Mouse (Mus musculus) MEL (cell line): ENCODE data around the gene Rassf5. TPM values are rescaled to one million over a fixed set of nuclear protein-coding genes. Genes with fewer than 3 reads are reported as not detected.

Source experiments
- DNase-seq: peaks from one replicate; pipeline ENCODE4 v3.0.0; 2011; ENCODE audit warnings: low read depth, low spot score
- H3K27ac ChIP-seq: 2 replicates; pipeline ENCODE4 v1.5.1; 2012; ENCODE audit warnings: low read depth, mild to moderate bottlenecking, control low read depth, low read length, moderate library complexity; ENCODE audit not compliant: control insufficient read depth
- H3K27me3 ChIP-seq, 2 experiments: fragments of 150-350 bp in 1 of 2; sonication (generic) in 1 of 2; 2 replicates each; pipeline ENCODE4 v1.6.1; 2012; ENCODE audit warnings: low read length in 2 of 2, mild to moderate bottlenecking in 2 of 2, improper control_type of control experiment in 1 of 2, moderate library complexity in 1 of 2; ENCODE audit not compliant: insufficient read depth in 2 of 2, control insufficient read depth in 1 of 2
- H3K36me3 ChIP-seq, 2 experiments: 2 replicates each; pipeline ENCODE4 v1.6.1; 2012 to 2014; ENCODE audit warnings: low read length in 2 of 2, improper control_type of control experiment in 1 of 2, inconsistent platforms in 1 of 2, mild to moderate bottlenecking in 1 of 2; ENCODE audit not compliant: insufficient read depth in 2 of 2, control insufficient read depth in 1 of 2
- H3K4me1 ChIP-seq, 2 experiments: fragments of 150-350 bp in 1 of 2; sonication (generic) in 1 of 2; 2 replicates each; pipeline ENCODE4 v1.6.1; 2012; ENCODE audit warnings: low read length in 2 of 2, improper control_type of control experiment in 1 of 2, mild to moderate bottlenecking in 1 of 2; ENCODE audit not compliant: insufficient read depth in 2 of 2, control insufficient read depth in 1 of 2
- H3K4me3 ChIP-seq, 2 experiments: fragments of 150-350 bp in 1 of 2; sonication (generic) in 1 of 2; 2 replicates each; pipeline ENCODE4 v1.5.1; 2012; ENCODE audit warnings: low read depth in 2 of 2, low read length in 2 of 2, mild to moderate bottlenecking in 2 of 2, moderate library complexity in 2 of 2, control low read depth in 1 of 2, improper control_type of control experiment in 1 of 2; ENCODE audit not compliant: control insufficient read depth in 1 of 2, insufficient read depth in 1 of 2
- H3K79me2 ChIP-seq: 2 replicates; pipeline ENCODE4 v1.6.1; 2012; ENCODE audit warnings: mild to moderate bottlenecking, low read length, moderate library complexity; ENCODE audit not compliant: control insufficient read depth, poor library complexity, insufficient read depth
- H3K9ac ChIP-seq: 2 replicates; pipeline ENCODE4 v1.6.1; 2012; ENCODE audit warnings: low read depth, mild to moderate bottlenecking, control low read depth, low read length, moderate library complexity; ENCODE audit not compliant: control insufficient read depth, poor library complexity, severe bottlenecking
- H3K9me3 ChIP-seq: fragments of 150-350 bp; sonication (generic); replicated peaks from 2 replicates; pipeline ENCODE4 v1.6.1; 2012; ENCODE audit warnings: mild to moderate bottlenecking, low read length, improper control_type of control experiment, moderate library complexity; ENCODE audit not compliant: insufficient read depth
- BHLHE40 ChIP-seq: IDR thresholded peaks from 2 replicates; pipeline ENCODE4 v1.6.1; 2012; ENCODE audit warnings: low read depth, mild to moderate bottlenecking, inconsistent platforms, low read length, improper control_type of control experiment, borderline replicate concordance
- CHD1 ChIP-seq: IDR thresholded peaks from 2 replicates; pipeline ENCODE4 v1.6.1; 2012; ENCODE audit warnings: low read depth, mild to moderate bottlenecking, inconsistent platforms, low read length, improper control_type of control experiment
- E2F4 ChIP-seq: IDR thresholded peaks from 2 replicates; pipeline ENCODE4 v1.6.1; 2011; ENCODE audit warnings: low read depth, low read length, improper control_type of control experiment, borderline replicate concordance
- ELF1 ChIP-seq: IDR thresholded peaks from 2 replicates; pipeline ENCODE4 v1.6.1; 2014; ENCODE audit warnings: low read depth, mild to moderate bottlenecking, inconsistent platforms, low read length, improper control_type of control experiment, moderate library complexity
- EP300 ChIP-seq, 2 experiments: IDR thresholded peaks; 2 replicates each; pipeline ENCODE4 v1.6.1; 2011; ENCODE audit warnings: improper control_type of control experiment in 2 of 2, low read length in 2 of 2, low read depth in 1 of 2, mild to moderate bottlenecking in 1 of 2
- ETS1 ChIP-seq: IDR thresholded peaks from 2 replicates; pipeline ENCODE4 v1.6.1; 2012; ENCODE audit warnings: low read depth, mild to moderate bottlenecking, inconsistent platforms, low read length, improper control_type of control experiment, moderate library complexity
- JUND ChIP-seq: IDR thresholded peaks from 2 replicates; pipeline ENCODE4 v1.6.1; 2011; ENCODE audit warnings: low read depth, mild to moderate bottlenecking, improper control_type of control experiment, low read length
- MAFK ChIP-seq: IDR thresholded peaks from 2 replicates; pipeline ENCODE4 v1.6.1; 2011; ENCODE audit warnings: low read depth, mild to moderate bottlenecking, low read length, improper control_type of control experiment, borderline replicate concordance
- MAX ChIP-seq: IDR thresholded peaks from 2 replicates; pipeline ENCODE4 v1.6.1; 2011; ENCODE audit warnings: low read length, improper control_type of control experiment
- MAZ ChIP-seq: IDR thresholded peaks from 2 replicates; pipeline ENCODE4 v1.6.1; 2012; ENCODE audit warnings: low read depth, mild to moderate bottlenecking, inconsistent platforms, low read length, improper control_type of control experiment
- NELFE ChIP-seq: IDR thresholded peaks from 2 replicates; pipeline ENCODE4 v1.6.1; 2011; ENCODE audit warnings: low read depth, low read length, improper control_type of control experiment
- NRF1 ChIP-seq: IDR thresholded peaks from 2 replicates; pipeline ENCODE4 v1.6.1; 2014; ENCODE audit warnings: low read depth, mild to moderate bottlenecking, inconsistent platforms, low read length, improper control_type of control experiment, moderate library complexity; ENCODE audit not compliant: poor library complexity, insufficient read depth, severe bottlenecking
- POLR2A ChIP-seq, 2 experiments: IDR thresholded peaks; 2 replicates each; pipeline ENCODE4 v1.6.1; 2011 to 2012; ENCODE audit warnings: low read length in 2 of 2, mild to moderate bottlenecking in 2 of 2, control low read depth in 1 of 2, improper control_type of control experiment in 1 of 2, low read depth in 1 of 2, moderate library complexity in 1 of 2; ENCODE audit not compliant: control insufficient read depth in 1 of 2, insufficient read depth in 1 of 2, poor library complexity in 1 of 2
- POLR2AphosphoS5 ChIP-seq: IDR thresholded peaks from 2 replicates; pipeline ENCODE4 v1.6.1; 2012; ENCODE audit warnings: low read depth, borderline replicate concordance, mild to moderate bottlenecking, inconsistent platforms, low read length, moderate library complexity, mixed read lengths
- RAD21 ChIP-seq: IDR thresholded peaks from 2 replicates; pipeline ENCODE4 v1.6.1; 2011; ENCODE audit warnings: mild to moderate bottlenecking, low read depth, low read length, improper control_type of control experiment
- RCOR1 ChIP-seq: IDR thresholded peaks from 2 replicates; pipeline ENCODE4 v1.6.1; 2012; ENCODE audit warnings: low read depth, mild to moderate bottlenecking, inconsistent platforms, low read length, improper control_type of control experiment
- SIN3A ChIP-seq: IDR thresholded peaks from 2 replicates; pipeline ENCODE4 v1.6.1; 2012; ENCODE audit warnings: low read length, improper control_type of control experiment, inconsistent platforms
- TAL1 ChIP-seq: IDR thresholded peaks from 2 replicates; pipeline ENCODE4 v1.6.1; 2012; ENCODE audit warnings: mild to moderate bottlenecking, inconsistent platforms, low read length, moderate library complexity, mixed read lengths
- TBP ChIP-seq: IDR thresholded peaks from 2 replicates; pipeline ENCODE4 v1.8.0; 2011; ENCODE audit warnings: low read depth, low read length, improper control_type of control experiment
- TCF12 ChIP-seq: IDR thresholded peaks from 2 replicates; pipeline ENCODE4 v1.6.1; 2014; ENCODE audit warnings: low read depth, mild to moderate bottlenecking, inconsistent platforms, low read length, improper control_type of control experiment, moderate library complexity
- USF2 ChIP-seq, 2 experiments: IDR thresholded peaks; 2 replicates each; pipeline ENCODE4 v1.6.1; 2011 to 2012; ENCODE audit warnings: improper control_type of control experiment in 2 of 2, low read length in 2 of 2, borderline replicate concordance in 1 of 2, inconsistent platforms in 1 of 2, low read depth in 1 of 2, mild to moderate bottlenecking in 1 of 2; ENCODE audit not compliant: insufficient read depth in 1 of 2
- ZC3H11A ChIP-seq: IDR thresholded peaks from 2 replicates; pipeline ENCODE4 v1.6.1; 2012; ENCODE audit warnings: low read depth, mild to moderate bottlenecking, inconsistent platforms, low read length, improper control_type of control experiment
- ZNF384 ChIP-seq: IDR thresholded peaks from 2 replicates; pipeline ENCODE4 v1.6.1; 2012; ENCODE audit warnings: low read depth, mild to moderate bottlenecking, inconsistent platforms, low read length, improper control_type of control experiment
- polyA plus RNA-seq, 2 experiments: library from polyadenylated mRNA; stranded (reverse) in 1 of 2; unstranded in 1 of 2; fragments of >175 nt in 1 of 2; fragments of >200 nt in 1 of 2; gene quantifications; 2 replicates each; pipeline versions ENCODE4 v1.2.1 to v1.2.4; 2012; ENCODE audit warnings: low replicate concordance in 2 of 2, low read depth in 1 of 2; ENCODE audit not compliant: insufficient read length in 2 of 2, insufficient read depth in 1 of 2, missing spikeins in 1 of 2
- total RNA-seq: library from RNA; depleted of rRNA; stranded (reverse); fragments of 300-350 nt; gene quantifications from 2 replicates; pipeline ENCODE4 v1.2.3, GENCODE M21; 2012

Rassf5 gene
- total and polyA plus RNA-seq, 3 experiments: 14.8 to 28.8 TPM; not detected in 1

GRCm38 (mm10) chr1:131268776-131269175, 23.7 kb upstream of the Rassf5 start:
- Histone ChIP-seq H3K9ac (no peak overlapping the region), H3K27me3 (no peaks in the 10 kb centered on the region)

GRCm38 (mm10) chr1:131263905-131264304, 18.8 kb upstream of the Rassf5 start:
- no peaks in the 10 kb centered on the region for H3K4me1 ChIP-seq
- no peaks in the 10 kb centered on the region for H3K36me3 ChIP-seq

More at GRCm38 (mm10) chr1:131268776-131269175, 23.7 kb upstream of the Rassf5 start:
- Histone ChIP-seq H3K4me1 (no peaks in the 10 kb centered on the region), H3K27ac (no peak overlapping the region), H3K9me3 (no peaks in the 10 kb centered on the region)
- TF ChIP-seq JUND (no peak), ETS1 (no peak), SIN3A (no peak), ZNF384 (no peak), NELFE (no peak), E2F4 (no peak), BHLHE40 (no peak), USF2 (IDR thresholded peaks at IDR 0.05; ENCODE audit: borderline replicate concordance in 1 of 2, insufficient read depth in 1 of 2, low read depth in 1 of 2, low read length in 2 of 2) (no peak), MAX (no peak), CHD1 (no peak), TAL1 (no peak), TBP (no peak), ZC3H11A (no peak), MAFK (no peak), EP300 (IDR thresholded peaks at IDR 0.05; ENCODE audit: low read depth in 1 of 2, low read length in 2 of 2) (no peak), POLR2AphosphoS5 (no peak)
- TF ChIP-seq, all 39 proteins: peak for 0
- no peaks in the 10 kb centered on the region for H3K79me2 ChIP-seq
- H3K4me3 ChIP-seq: no peak overlapping the region
- H3K36me3 ChIP-seq: no peaks in the 10 kb centered on the region
- no peak for DNase-seq

More at GRCm38 (mm10) chr1:131263905-131264304, 18.8 kb upstream of the Rassf5 start:
- Histone ChIP-seq H3K4me3 (no peak overlapping the region), H3K9me3 (no peaks in the 10 kb centered on the region), H3K9ac (no peak overlapping the region), H3K27me3 (no peaks in the 10 kb centered on the region), H3K79me2 (no peaks in the 10 kb centered on the region), H3K27ac (no peak overlapping the region)
- DNase-seq: no peak
- TF ChIP-seq RAD21 (no peak), MAZ (no peak), NELFE (no peak), TCF12 (no peak), BHLHE40 (no peak), POLR2AphosphoS5 (no peak), ZC3H11A (no peak), RCOR1 (no peak), NRF1 (no peak), ZNF384 (no peak), EP300 (IDR thresholded peaks at IDR 0.05; ENCODE audit: low read depth in 1 of 2, low read length in 2 of 2) (no peak), POLR2A (IDR thresholded peaks at IDR 0.05; ENCODE audit: control insufficient read depth in 1 of 2, insufficient read depth in 1 of 2, low read depth in 1 of 2, low read length in 2 of 2, poor library complexity in 1 of 2) (no peak), SIN3A (no peak), ELF1 (no peak)
